Mouse (Mus musculus): ENCODE measurements at regions not wholly inside any gene's neighbourhood (a gene's known extent, or its start where the extent isn't known, plus 50 kb on each side); places are given as distances from the start of the nearest gene placed in this dataset.

GRCm38 (mm10) chr13:5702071-5702470 is 159.2 kb upstream of the Klf6 start:
- no peak for DNase-seq (ENCODE audit: low spot score in 2 of 2)

GRCm38 (mm10) chr13:5704991-5705390 is 156.3 kb upstream of the Klf6 start:
- no peak for DNase-seq (ENCODE audit: low spot score in 2 of 2)

- no peak for DNase-seq (ENCODE audit: low spot score in 2 of 2)
Measured at GRCm38 (mm10) chr13:5711646-5712045, 149.6 kb upstream of the Klf6 start.

- no peak for DNase-seq (ENCODE audit: low spot score in 2 of 2)
Measured at GRCm38 (mm10) chr13:5713195-5713863, 148.0 kb upstream of the Klf6 start.

GRCm38 (mm10) chr13:5714191-5714591 is 147.1 kb upstream of the Klf6 start:
- no peak for DNase-seq (ENCODE audit: low spot score in 2 of 2)

- no peak for DNase-seq (ENCODE audit: low spot score in 2 of 2)
Measured at GRCm38 (mm10) chr13:5714793-5715192, 146.5 kb upstream of the Klf6 start.

- no peak for DNase-seq (ENCODE audit: low spot score in 2 of 2)
Measured at GRCm38 (mm10) chr13:5716749-5717148, 144.5 kb upstream of the Klf6 start.

GRCm38 (mm10) chr13:5723319-5723718 is 138.0 kb upstream of the Klf6 start:
- DNase-seq (ENCODE audit: low spot score in 2 of 2): no peak

- no peak for DNase-seq (ENCODE audit: low spot score in 2 of 2)
Measured at GRCm38 (mm10) chr13:5724364-5724763, 136.9 kb upstream of the Klf6 start.

- no peak for DNase-seq (ENCODE audit: low spot score in 2 of 2)
Measured at GRCm38 (mm10) chr13:5725984-5726383, 135.3 kb upstream of the Klf6 start.

GRCm38 (mm10) chr13:5726446-5726845 is 134.8 kb upstream of the Klf6 start:
- DNase-seq (ENCODE audit: low spot score in 2 of 2): no peak

- DNase-seq (ENCODE audit: low spot score in 2 of 2): no peak
Measured at GRCm38 (mm10) chr13:5728172-5728571, 133.1 kb upstream of the Klf6 start.

GRCm38 (mm10) chr13:5728808-5729207 is 132.5 kb upstream of the Klf6 start:
- no peak for DNase-seq (ENCODE audit: low spot score in 2 of 2)

- DNase-seq (ENCODE audit: low spot score in 2 of 2): no peak
Measured at GRCm38 (mm10) chr13:5729426-5730068, 131.7 kb upstream of the Klf6 start.

GRCm38 (mm10) chr13:5732206-5732605 is 129.1 kb upstream of the Klf6 start:
- no peak for DNase-seq (ENCODE audit: low spot score in 2 of 2)

GRCm38 (mm10) chr13:5735027-5735624 is 126.2 kb upstream of the Klf6 start:
- no peak for DNase-seq (ENCODE audit: low spot score in 2 of 2)

- DNase-seq (ENCODE audit: low spot score in 2 of 2): no peak
Measured at GRCm38 (mm10) chr13:5736472-5736871, 124.8 kb upstream of the Klf6 start.

- no peak for DNase-seq (ENCODE audit: low spot score in 2 of 2)
Measured at GRCm38 (mm10) chr13:5737214-5737613, 124.1 kb upstream of the Klf6 start.

GRCm38 (mm10) chr13:5740805-5741204 is 120.5 kb upstream of the Klf6 start:
- no peak for DNase-seq (ENCODE audit: low spot score in 2 of 2)

- DNase-seq (ENCODE audit: low spot score in 2 of 2): no peak
Measured at GRCm38 (mm10) chr13:5744949-5745348, 116.3 kb upstream of the Klf6 start.

- no peak for DNase-seq (ENCODE audit: low spot score in 2 of 2)
Measured at GRCm38 (mm10) chr13:5757176-5757575, 104.1 kb upstream of the Klf6 start.

- no peak for DNase-seq (ENCODE audit: low spot score in 2 of 2)
Measured at GRCm38 (mm10) chr13:5757963-5758362, 103.3 kb upstream of the Klf6 start.

GRCm38 (mm10) chr13:5760030-5760429 is 101.3 kb upstream of the Klf6 start:
- no peak for DNase-seq (ENCODE audit: low spot score in 2 of 2)
